Mouse (Mus musculus) lung, embryonic 15.5 days (tissue): Measurements from ENCODE around the gene Gpa33. TPM values are rescaled to one million over a fixed set of nuclear protein-coding genes. Genes with fewer than 3 reads are reported as not detected.
"Not testable (repeated sequence)": the region's sequence is repeated elsewhere in the genome, so short reads cannot be mapped to it uniquely, and the experiment has no call there.

Source experiments
- ATAC-seq: fragments of 200-750 bp; cut with Nextera tagmentation; 2 replicates; pipeline ENCODE4 v1.8.0; 2017; ENCODE audit warnings: moderate number of reproducible peaks, borderline replicate concordance; ENCODE audit not compliant: low FRiP score, low TSS enrichment; ENCODE audit errors: extremely low read depth
- H3K27ac ChIP-seq: fragments of 300-500 bp; sonication (generic); 2 replicates; pipeline ENCODE4 v1.5.1; 2015; ENCODE audit warnings: moderate library complexity, mild to moderate bottlenecking, inconsistent platforms
- H3K27me3 ChIP-seq: fragments of 300-500 bp; sonication (generic); 2 replicates; pipeline ENCODE4 v1.6.1; 2015; ENCODE audit warnings: inconsistent platforms
- H3K36me3 ChIP-seq: fragments of 300-500 bp; sonication (generic); 2 replicates; pipeline ENCODE4 v1.6.1; 2015; ENCODE audit warnings: inconsistent platforms
- H3K4me1 ChIP-seq: fragments of 300-500 bp; sonication (generic); 2 replicates; pipeline ENCODE4 v1.6.1; 2015; ENCODE audit warnings: inconsistent platforms
- H3K4me2 ChIP-seq: fragments of 300-500 bp; sonication (generic); 2 replicates; pipeline ENCODE4 v1.6.1; 2015; ENCODE audit warnings: inconsistent platforms, mild to moderate bottlenecking, moderate library complexity
- H3K4me3 ChIP-seq: fragments of 300-500 bp; sonication (generic); 2 replicates; pipeline ENCODE4 v1.5.1; 2015; ENCODE audit warnings: mild to moderate bottlenecking, inconsistent platforms
- H3K9ac ChIP-seq: fragments of 300-500 bp; sonication (generic); 2 replicates; pipeline ENCODE4 v1.6.1; 2015; ENCODE audit warnings: inconsistent platforms
- H3K9me3 ChIP-seq: fragments of 300-500 bp; sonication (generic); 2 replicates; pipeline ENCODE4 v1.6.1; 2016; ENCODE audit warnings: inconsistent platforms
- WGBS: fragments of 180-500 bp; shearing (Covaris S2); methylation state at CpG from one replicate; pipeline ENCODE4 v1.1.7; 2015; 5-methylcytosine and 5-hydroxymethylcytosine counted together
- polyA plus RNA-seq: library from polyadenylated mRNA; unstranded; fragments of >200 nt; fragmentation: Nextera tagmentation; extraction: Ambion mirVana; gene quantifications from 2 replicates; pipeline ENCODE4 v1.2.1, GENCODE M21; 2015

The Gpa33 gene
- polyA plus RNA-seq, 1 experiment from 2014 or later = not detected

- peaks cover 9% of the 10 kb centered on the region; the same call in 1 of the 2 replicates for H3K4me1 ChIP-seq
- H3K4me3 ChIP-seq = no peak overlapping the region
- no peak overlapping the region for H3K9ac ChIP-seq
- WGBS = 53% methylated on average over 7 of the region's 7 CpGs
- H3K27ac ChIP-seq = no peak overlapping the region
- no peak overlapping the region for H3K4me2 ChIP-seq
- H3K9me3 ChIP-seq = no peaks in the 10 kb centered on the region
- H3K27me3 ChIP-seq = no peaks in the 10 kb centered on the region
- H3K36me3 ChIP-seq = no peaks in the 10 kb centered on the region
- ATAC-seq = no peak
Measured at GRCm38 (mm10) chr1:166137244-166137938, 7.4 kb downstream of the Gpa33 start.

- no peak overlapping the region for H3K4me2 ChIP-seq
- peaks cover 9% of the 10 kb centered on the region; the same call in 1 of the 2 replicates for H3K4me1 ChIP-seq
- H3K4me3 ChIP-seq = no peak overlapping the region
- H3K9ac ChIP-seq = no peak overlapping the region
- no peaks in the 10 kb centered on the region for H3K27me3 ChIP-seq
- no peaks in the 10 kb centered on the region for H3K36me3 ChIP-seq
- 48% methylated on average over 13 of the region's 13 CpGs for WGBS
- H3K27ac ChIP-seq = no peak overlapping the region
- 0 out of 2 replicates have a peak, but pooled peaks have one; percentile 32 for ATAC-seq
- no peaks in the 10 kb centered on the region for H3K9me3 ChIP-seq
Measured at GRCm38 (mm10) chr1:166138136-166138535, 8.1 kb downstream of the Gpa33 start.

- no peak overlapping the region for H3K4me3 ChIP-seq
- no peak overlapping the region for H3K9ac ChIP-seq
- H3K27me3 ChIP-seq = no peaks in the 10 kb centered on the region
- H3K9me3 ChIP-seq = no peaks in the 10 kb centered on the region
- 95% methylated on average over 3 of the region's 3 CpGs for WGBS
- H3K4me2 ChIP-seq = no peak overlapping the region
- peaks cover 9% of the 10 kb centered on the region; the same call in 1 of the 2 replicates for H3K4me1 ChIP-seq
- H3K27ac ChIP-seq = no peak overlapping the region
- H3K36me3 ChIP-seq = no peaks in the 10 kb centered on the region
- ATAC-seq = no peak
Measured at GRCm38 (mm10) chr1:166139113-166139512, 9.1 kb downstream of the Gpa33 start.

- H3K9ac ChIP-seq = no peak overlapping the region
Measured at GRCm38 (mm10) chr1:166139620-166140184, 9.7 kb downstream of the Gpa33 start.

GRCm38 (mm10) chr1:166141868-166142267, 11.8 kb downstream of the Gpa33 start:
- not testable (repeated sequence) for H3K4me1 ChIP-seq, H3K36me3 ChIP-seq, H3K9me3 ChIP-seq, H3K4me2 ChIP-seq, H3K27me3 ChIP-seq, H3K27ac ChIP-seq, H3K9ac ChIP-seq, ATAC-seq, H3K4me3 ChIP-seq
- 85% methylated on average over 9 of the region's 9 CpGs for WGBS

More at GRCm38 (mm10) chr1:166139620-166140184, 9.7 kb downstream of the Gpa33 start:
- H3K9me3 ChIP-seq = no peaks in the 10 kb centered on the region
- 71% methylated on average over 4 of the region's 4 CpGs for WGBS
- no peak overlapping the region for H3K4me2 ChIP-seq
- H3K36me3 ChIP-seq = no peaks in the 10 kb centered on the region
- no peaks in the 10 kb centered on the region for H3K27me3 ChIP-seq
- no peak overlapping the region for H3K4me3 ChIP-seq
- peaks cover 9% of the 10 kb centered on the region; the same call in 1 of the 2 replicates for H3K4me1 ChIP-seq
- ATAC-seq = no peak
- no peak overlapping the region for H3K27ac ChIP-seq

- no peaks in the 10 kb centered on the region for H3K36me3 ChIP-seq
- H3K9me3 ChIP-seq = no peaks in the 10 kb centered on the region
- H3K4me1 ChIP-seq = peaks cover 8% of the 10 kb centered on the region; the same call in 1 of the 2 replicates
- 61% methylated on average over 6 of the region's 6 CpGs for WGBS
- no peaks in the 10 kb centered on the region for H3K27me3 ChIP-seq
- no peak overlapping the region for H3K4me2 ChIP-seq
- no peak overlapping the region for H3K9ac ChIP-seq
- no peak for ATAC-seq
- H3K4me3 ChIP-seq = no peak overlapping the region
- no peak overlapping the region for H3K27ac ChIP-seq
Measured at GRCm38 (mm10) chr1:166142369-166142768, 12.3 kb downstream of the Gpa33 start.

GRCm38 (mm10) chr1:166146626-166147025, 16.6 kb downstream of the Gpa33 start:
- ATAC-seq = no peak
- H3K36me3 ChIP-seq = no peaks in the 10 kb centered on the region
- no peak overlapping the region for H3K9ac ChIP-seq
- no peak overlapping the region for H3K4me2 ChIP-seq
- H3K27ac ChIP-seq = no peak overlapping the region
- H3K4me1 ChIP-seq = no peaks in the 10 kb centered on the region
- WGBS = 80% methylated on average over 11 of the region's 11 CpGs
- H3K9me3 ChIP-seq = no peaks in the 10 kb centered on the region
- no peak overlapping the region for H3K4me3 ChIP-seq
- no peaks in the 10 kb centered on the region for H3K27me3 ChIP-seq

GRCm38 (mm10) chr1:166147657-166148056, 17.6 kb downstream of the Gpa33 start:
- no peak for ATAC-seq
- Histone ChIP-seq H3K4me1 (no peaks in the 10 kb centered on the region), H3K9ac (no peak overlapping the region), H3K27me3 (no peaks in the 10 kb centered on the region), H3K9me3 (no peaks in the 10 kb centered on the region), H3K36me3 (no peaks in the 10 kb centered on the region), H3K4me3 (no peak overlapping the region), H3K27ac (no peak overlapping the region), H3K4me2 (no peak overlapping the region)
- 57% methylated on average over 3 of the region's 3 CpGs for WGBS

GRCm38 (mm10) chr1:166149441-166149840, 19.4 kb downstream of the Gpa33 start:
- no peaks in the 10 kb centered on the region for H3K36me3 ChIP-seq
- peaks cover under 1% of the 10 kb centered on the region; the same call in 1 of the 2 replicates for H3K27me3 ChIP-seq
- H3K4me1 ChIP-seq = peaks cover 2% of the 10 kb centered on the region
- H3K9ac ChIP-seq = no peak overlapping the region
- H3K9me3 ChIP-seq = no peaks in the 10 kb centered on the region
- no peak for ATAC-seq
- H3K27ac ChIP-seq = no peak overlapping the region
- H3K4me2 ChIP-seq = no peak overlapping the region
- no peak overlapping the region for H3K4me3 ChIP-seq
- WGBS = 82% methylated on average over 4 of the region's 4 CpGs

- no peak overlapping the region for H3K4me2 ChIP-seq
- H3K9ac ChIP-seq = no peak overlapping the region
- H3K27ac ChIP-seq = no peak overlapping the region
- no peak for ATAC-seq
- no peaks in the 10 kb centered on the region for H3K9me3 ChIP-seq
- H3K27me3 ChIP-seq = peaks cover 6% of the 10 kb centered on the region
- no peak overlapping the region for H3K4me3 ChIP-seq
- WGBS = 79% methylated on average over 7 of the region's 7 CpGs
- H3K36me3 ChIP-seq = no peaks in the 10 kb centered on the region
- H3K4me1 ChIP-seq = peaks cover 8% of the 10 kb centered on the region
Measured at GRCm38 (mm10) chr1:166150035-166150434, 20.0 kb downstream of the Gpa33 start.

- no peak overlapping the region for H3K4me2 ChIP-seq
- ATAC-seq = no peak
- H3K27ac ChIP-seq = no peak overlapping the region
- WGBS = 42% methylated on average over 11 of the region's 11 CpGs
- H3K36me3 ChIP-seq = no peaks in the 10 kb centered on the region
- no peaks in the 10 kb centered on the region for H3K9me3 ChIP-seq
- peaks cover 16% of the 10 kb centered on the region for H3K27me3 ChIP-seq
- no peak overlapping the region for H3K9ac ChIP-seq
- H3K4me1 ChIP-seq = peaks cover 8% of the 10 kb centered on the region
- no peak overlapping the region for H3K4me3 ChIP-seq
Measured at GRCm38 (mm10) chr1:166151341-166151740, 21.3 kb downstream of the Gpa33 start.

- Histone ChIP-seq H3K4me2 (no peak overlapping the region), H3K4me3 (no peak overlapping the region), H3K9ac (no peak overlapping the region), H3K9me3 (no peaks in the 10 kb centered on the region), H3K4me1 (peaks cover 8% of the 10 kb centered on the region), H3K36me3 (no peaks in the 10 kb centered on the region), H3K27ac (no peak overlapping the region), H3K27me3 (peaks cover 16% of the 10 kb centered on the region)
- ATAC-seq = no peak
- 87% methylated on average over 10 of the region's 10 CpGs for WGBS
Measured at GRCm38 (mm10) chr1:166152034-166152433, 22.0 kb downstream of the Gpa33 start.
